Mouse (Mus musculus): ENCODE measurements around the gene Pgf. TPM values are rescaled to one million over a fixed set of nuclear protein-coding genes. Genes with fewer than 3 reads are reported as not detected.

The Pgf gene
- polyA plus RNA-seq, 1 experiment: 2.2 TPM

- Histone ChIP-seq H3K4me1 (ENCODE audit: control insufficient read depth, insufficient read depth, low read length) (peaks cover 2% of the 10 kb centered on the region; the same call in 1 of the 2 replicates), H3K27ac (ENCODE audit: insufficient read depth, low read depth, low read length) (no peak overlapping the region), H3K4me3 (ENCODE audit: insufficient read depth, low read length) (no peak overlapping the region)
- TF ChIP-seq CTCF (IDR thresholded peaks at IDR 0.05; ENCODE audit: low read depth, low read length) (no peak), POLR2A (IDR thresholded peaks at IDR 0.05; ENCODE audit: borderline replicate concordance, low read depth, low read length) (no peak)
Measured at GRCm38 (mm10) chr12:85164996-85165395, 12.6 kb downstream of the Pgf start.

- Histone ChIP-seq H3K4me3 (ENCODE audit: insufficient read depth, low read length) (no peak overlapping the region), H3K4me1 (ENCODE audit: control insufficient read depth, insufficient read depth, low read length) (no peaks in the 10 kb centered on the region), H3K27ac (ENCODE audit: insufficient read depth, low read depth, low read length) (no peak overlapping the region)
- TF ChIP-seq POLR2A (IDR thresholded peaks at IDR 0.05; ENCODE audit: borderline replicate concordance, low read depth, low read length): no peak
Measured at GRCm38 (mm10) chr12:85159592-85159991, 18.0 kb downstream of the Pgf start.

- Histone ChIP-seq H3K4me3 (ENCODE audit: insufficient read depth, low read length) (no peak overlapping the region), H3K27ac (ENCODE audit: insufficient read depth, low read depth, low read length) (no peak overlapping the region), H3K4me1 (ENCODE audit: control insufficient read depth, insufficient read depth, low read length) (no peaks in the 10 kb centered on the region)
- no peak for TF ChIP-seq CTCF (IDR thresholded peaks at IDR 0.05; ENCODE audit: low read depth, low read length)
- TF ChIP-seq POLR2A (IDR thresholded peaks at IDR 0.05; ENCODE audit: borderline replicate concordance, low read depth, low read length): no peak
Measured at GRCm38 (mm10) chr12:85158801-85159200, 18.8 kb downstream of the Pgf start.

- no peak for TF ChIP-seq POLR2A (IDR thresholded peaks at IDR 0.05; ENCODE audit: borderline replicate concordance, low read depth, low read length)
- TF ChIP-seq CTCF (IDR thresholded peaks at IDR 0.05; ENCODE audit: low read depth, low read length): no peak
- H3K4me3 ChIP-seq (ENCODE audit: insufficient read depth, low read length): no peak overlapping the region
- no peak overlapping the region for H3K27ac ChIP-seq (ENCODE audit: insufficient read depth, low read depth, low read length)
- H3K4me1 ChIP-seq (ENCODE audit: control insufficient read depth, insufficient read depth, low read length): peaks cover 2% of the 10 kb centered on the region; the same call in 1 of the 2 replicates
Measured at GRCm38 (mm10) chr12:85157797-85158460, 19.7 kb downstream of the Pgf start.

GRCm38 (mm10) chr12:85156324-85156723 lies 21.3 kb downstream of the Pgf start:
- peaks cover 4% of the 10 kb centered on the region; the same call in 1 of the 2 replicates for H3K4me1 ChIP-seq (ENCODE audit: control insufficient read depth, insufficient read depth, low read length)
- TF ChIP-seq CTCF (IDR thresholded peaks at IDR 0.05; ENCODE audit: low read depth, low read length) (no peak), POLR2A (IDR thresholded peaks at IDR 0.05; ENCODE audit: borderline replicate concordance, low read depth, low read length) (no peak)
- H3K4me3 ChIP-seq (ENCODE audit: insufficient read depth, low read length): no peak overlapping the region

GRCm38 (mm10) chr12:85153011-85153410 lies 24.6 kb downstream of the Pgf start:
- Histone ChIP-seq H3K4me1 (ENCODE audit: control insufficient read depth, insufficient read depth, low read length) (peaks cover 4% of the 10 kb centered on the region; the same call in 1 of the 2 replicates), H3K4me3 (ENCODE audit: insufficient read depth, low read length) (no peak overlapping the region), H3K27ac (ENCODE audit: insufficient read depth, low read depth, low read length) (no peak overlapping the region)
- TF ChIP-seq CTCF (IDR thresholded peaks at IDR 0.05; ENCODE audit: low read depth, low read length) (no peak), POLR2A (IDR thresholded peaks at IDR 0.05; ENCODE audit: borderline replicate concordance, low read depth, low read length) (no peak)

More at GRCm38 (mm10) chr12:85156324-85156723, 21.3 kb downstream of the Pgf start:
- no peak overlapping the region for H3K27ac ChIP-seq (ENCODE audit: insufficient read depth, low read depth, low read length)

GRCm38 (mm10) chr12:85151002-85151774 lies 26.4 kb downstream of the Pgf start, which contains the start of gene Rps6kl1:
Rps6kl1 (minus strand) TSS chr12:85151264.
- Histone ChIP-seq H3K4me3 (ENCODE audit: insufficient read depth, low read length) (no peak within 1 kb of the TSS), H3K27ac (ENCODE audit: insufficient read depth, low read depth, low read length) (no peak within 1 kb of the TSS), H3K4me1 (ENCODE audit: control insufficient read depth, insufficient read depth, low read length) (peaks cover 4% of the 10 kb centered on the region; the same call in 1 of the 2 replicates)
- no peak for TF ChIP-seq CTCF (IDR thresholded peaks at IDR 0.05; ENCODE audit: low read depth, low read length)
- TF ChIP-seq POLR2A (IDR thresholded peaks at IDR 0.05; ENCODE audit: borderline replicate concordance, low read depth, low read length): no peak

- no peak overlapping the region for H3K27ac ChIP-seq (ENCODE audit: insufficient read depth, low read depth, low read length)
- H3K4me3 ChIP-seq (ENCODE audit: insufficient read depth, low read length): no peak overlapping the region
- peaks cover 4% of the 10 kb centered on the region; the same call in 1 of the 2 replicates for H3K4me1 ChIP-seq (ENCODE audit: control insufficient read depth, insufficient read depth, low read length)
- no peak for TF ChIP-seq CTCF (IDR thresholded peaks at IDR 0.05; ENCODE audit: low read depth, low read length)
- TF ChIP-seq POLR2A (IDR thresholded peaks at IDR 0.05; ENCODE audit: borderline replicate concordance, low read depth, low read length): no peak
Measured at GRCm38 (mm10) chr12:85150321-85151001, 27.1 kb downstream of the Pgf start.

- no peak overlapping the region for H3K4me3 ChIP-seq (ENCODE audit: insufficient read depth, low read length)
- no peak for TF ChIP-seq POLR2A (IDR thresholded peaks at IDR 0.05; ENCODE audit: borderline replicate concordance, low read depth, low read length)
- no peak for TF ChIP-seq CTCF (IDR thresholded peaks at IDR 0.05; ENCODE audit: low read depth, low read length)
- H3K27ac ChIP-seq (ENCODE audit: insufficient read depth, low read depth, low read length): no peak overlapping the region
- no peaks in the 10 kb centered on the region for H3K4me1 ChIP-seq (ENCODE audit: control insufficient read depth, insufficient read depth, low read length)
Measured at GRCm38 (mm10) chr12:85146881-85147280, 30.7 kb downstream of the Pgf start.
